Mouse (Mus musculus): Measurements from ENCODE around the gene Grcc10. TPM values are rescaled to one million over a fixed set of nuclear protein-coding genes. Genes with fewer than 3 reads are reported as not detected.

Gene Grcc10
- polyA plus RNA-seq, 1 experiment from 2014 or later, result 600 TPM

- TF ChIP-seq CTCF (IDR thresholded peaks at IDR 0.05; ENCODE audit: low read depth), result no peak
These were observed 23.2 kb downstream of the Grcc10 start for GRCm38 (mm10) chr6:124717968-124718367.

GRCm38 (mm10) chr6:124716864-124717490 is 24.2 kb downstream of the Grcc10 start:
- ATAC-seq (replicated peaks; ENCODE audit: low FRiP score, low read depth) (no peak), DNase-seq (ENCODE audit: low spot score) (peak; percentile 81)
- peaks cover 11% of the 10 kb centered on the region; the same call in 1 of the 2 replicates for H3K4me1 ChIP-seq (replicated peaks; ENCODE audit: insufficient read depth, low read length)
- peaks cover 21% of the 10 kb centered on the region for H3K36me3 ChIP-seq (ENCODE audit: insufficient read depth, low read length)
- no peaks in the 10 kb centered on the region for H3K27me3 ChIP-seq (ENCODE audit: insufficient read depth, low read length)
- H3K4me3 ChIP-seq (replicated peaks; ENCODE audit: low read depth, low read length), result no peak overlapping the region
- peak; percentile 78 for TF ChIP-seq CTCF (IDR thresholded peaks at IDR 0.05; ENCODE audit: low read depth)
- 61% methylated on average over 20 of the region's 20 CpGs for WGBS
- no peaks in the 10 kb centered on the region for H3K9me3 ChIP-seq (replicated peaks; ENCODE audit: low read length)
- peak overlapping the region; percentile 38; the same call in 1 of the 2 replicates for H3K4me2 ChIP-seq (ENCODE audit: low read length)
- H3K9ac ChIP-seq (ENCODE audit: low read depth, low read length), result no peak overlapping the region
- no peak overlapping the region for H3K27ac ChIP-seq

More at GRCm38 (mm10) chr6:124717968-124718367, 23.2 kb downstream of the Grcc10 start:
- H3K36me3 ChIP-seq (ENCODE audit: insufficient read depth, low read length), result peaks cover 21% of the 10 kb centered on the region
- H3K4me3 ChIP-seq (replicated peaks; ENCODE audit: low read depth, low read length), result peak overlapping the region; percentile 30
- H3K9me3 ChIP-seq (replicated peaks; ENCODE audit: low read length), result no peaks in the 10 kb centered on the region
- H3K4me1 ChIP-seq (replicated peaks; ENCODE audit: insufficient read depth, low read length), result peaks cover 8% of the 10 kb centered on the region; the same call in 1 of the 2 replicates
- H3K27me3 ChIP-seq (ENCODE audit: insufficient read depth, low read length), result no peaks in the 10 kb centered on the region
- WGBS, result 74% methylated on average over 13 of the region's 13 CpGs
- peak overlapping the region; percentile 50; the same call in 1 of the 2 replicates for H3K27ac ChIP-seq
- ATAC-seq (replicated peaks; ENCODE audit: low FRiP score, low read depth), result no peak
- peak overlapping the region; percentile 58 for H3K9ac ChIP-seq (ENCODE audit: low read depth, low read length)
- peak overlapping the region; percentile 38 for H3K4me2 ChIP-seq (ENCODE audit: low read length)
- DNase-seq (ENCODE audit: low spot score), result no peak

- Histone ChIP-seq H3K9ac (ENCODE audit: low read depth, low read length) (peak overlapping the region; percentile 94), H3K4me1 (replicated peaks; ENCODE audit: insufficient read depth, low read length) (peaks cover 19% of the 10 kb centered on the region; the same call in 1 of the 2 replicates), H3K4me3 (replicated peaks; ENCODE audit: low read depth, low read length) (peak overlapping the region; percentile 92), H3K4me2 (ENCODE audit: low read length) (peak overlapping the region; percentile 92), H3K27ac (peak overlapping the region; percentile 91), H3K36me3 (ENCODE audit: insufficient read depth, low read length) (peaks cover 27% of the 10 kb centered on the region), H3K9me3 (replicated peaks; ENCODE audit: low read length) (no peaks in the 10 kb centered on the region), H3K27me3 (ENCODE audit: insufficient read depth, low read length) (no peaks in the 10 kb centered on the region)
- 8% methylated on average over 11 of the region's 11 CpGs for WGBS
- DNase-seq (ENCODE audit: low spot score), result no peak
- TF ChIP-seq CTCF (IDR thresholded peaks at IDR 0.05; ENCODE audit: low read depth), result no peak
- no peak for ATAC-seq (replicated peaks; ENCODE audit: low FRiP score, low read depth)
These were observed 28.3 kb downstream of the Grcc10 start for GRCm38 (mm10) chr6:124712918-124713317.

GRCm38 (mm10) chr6:124711824-124712782 is 29.1 kb downstream of the Grcc10 start, which contains the start of the genes Emg1 and Phb2:
Gene Emg1, minus strand, starts transcription at chr6:124712178.
Gene Phb2, plus strand, starts transcription at chr6:124712336.
- Histone ChIP-seq H3K27me3 (ENCODE audit: insufficient read depth, low read length) (no peaks in the 10 kb centered on the region), H3K9me3 (replicated peaks; ENCODE audit: low read length) (no peaks in the 10 kb centered on the region), H3K36me3 (ENCODE audit: insufficient read depth, low read length) (peaks cover 29% of the 10 kb centered on the region), H3K4me3 (replicated peaks; ENCODE audit: low read depth, low read length) (peak within 1 kb of the TSS; percentile 92), H3K4me2 (ENCODE audit: low read length) (peak within 1 kb of the TSS; percentile 92), H3K27ac (peak within 1 kb of the TSS; percentile 91), H3K9ac (ENCODE audit: low read depth, low read length) (peak within 1 kb of the TSS; percentile 94), H3K4me1 (replicated peaks; ENCODE audit: insufficient read depth, low read length) (peaks cover 19% of the 10 kb centered on the region; the same call in 1 of the 2 replicates)
- WGBS, result under 1% methylated on average over 76 of the region's 76 CpGs
- ATAC-seq (replicated peaks; ENCODE audit: low FRiP score, low read depth) (peak; percentile 95), DNase-seq (ENCODE audit: low spot score) (peak; percentile 98)
- TF ChIP-seq CTCF (IDR thresholded peaks at IDR 0.05; ENCODE audit: low read depth), result peak; percentile 2; the same call in 1 of the 2 replicates

- Histone ChIP-seq H3K9ac (ENCODE audit: low read depth, low read length) (no peak overlapping the region), H3K4me3 (replicated peaks; ENCODE audit: low read depth, low read length) (no peak overlapping the region), H3K27ac (no peak overlapping the region), H3K27me3 (ENCODE audit: insufficient read depth, low read length) (no peaks in the 10 kb centered on the region), H3K9me3 (replicated peaks; ENCODE audit: low read length) (no peaks in the 10 kb centered on the region), H3K4me2 (ENCODE audit: low read length) (no peak overlapping the region), H3K4me1 (replicated peaks; ENCODE audit: insufficient read depth, low read length) (peaks cover 15% of the 10 kb centered on the region; the same call in 1 of the 2 replicates), H3K36me3 (ENCODE audit: insufficient read depth, low read length) (peaks cover 31% of the 10 kb centered on the region)
- DNase-seq (ENCODE audit: low spot score) (no peak), ATAC-seq (replicated peaks; ENCODE audit: low FRiP score, low read depth) (no peak)
- no peak for TF ChIP-seq CTCF (IDR thresholded peaks at IDR 0.05; ENCODE audit: low read depth)
- 92% methylated on average over 10 of the region's 10 CpGs for WGBS
These were observed 32.8 kb downstream of the Grcc10 start for GRCm38 (mm10) chr6:124708289-124708889.
